Mouse (Mus musculus) CD4-positive helper T cell, adult 2 months (primary cell): Measurements from ENCODE around the gene Rheb.
"Not testable (repeated sequence)": the region's sequence is repeated elsewhere in the genome, so short reads cannot be mapped to it uniquely, and the experiment has no call there.

ENCODE experiments used
- DNase-seq: peaks from one replicate; pipeline ENCODE4 v3.0.0-alpha.2; 2012; ENCODE audit warnings: low read depth, missing footprints, low spot score

Gene Rheb

GRCm38 (mm10) chr5:24841662-24842273 is 656 bp downstream of the Rheb start:
- no peak for DNase-seq

- peak; percentile 28 for DNase-seq
Observed at GRCm38 (mm10) chr5:24840975-24841431, 1.4 kb downstream of the Rheb start.

GRCm38 (mm10) chr5:24834491-24834890 is 7.9 kb downstream of the Rheb start:
- no peak for DNase-seq

- no peak for DNase-seq
Observed at GRCm38 (mm10) chr5:24831912-24832311, 10.5 kb downstream of the Rheb start.

- no peak for DNase-seq
Observed at GRCm38 (mm10) chr5:24828446-24828845, 14.0 kb downstream of the Rheb start.

GRCm38 (mm10) chr5:24827173-24827572 is 15.3 kb downstream of the Rheb start:
- DNase-seq = no peak

- DNase-seq = no peak
Observed at GRCm38 (mm10) chr5:24826056-24826770, 16.2 kb downstream of the Rheb start.

- DNase-seq = peak; percentile 8
Observed at GRCm38 (mm10) chr5:24825365-24826055, 16.9 kb downstream of the Rheb start.

- DNase-seq = peak; percentile 10
Observed at GRCm38 (mm10) chr5:24823864-24824405, 18.5 kb downstream of the Rheb start.

- DNase-seq = no peak
Observed at GRCm38 (mm10) chr5:24822781-24823180, 19.6 kb downstream of the Rheb start.

- not testable (repeated sequence) for DNase-seq
Observed at GRCm38 (mm10) chr5:24822231-24822630, 20.2 kb downstream of the Rheb start.

GRCm38 (mm10) chr5:24821403-24821841 is 21.0 kb downstream of the Rheb start:
- no peak for DNase-seq

GRCm38 (mm10) chr5:24820627-24821026 is 21.8 kb downstream of the Rheb start:
- DNase-seq = no peak

GRCm38 (mm10) chr5:24817191-24817590 is 25.2 kb downstream of the Rheb start:
- no peak for DNase-seq

GRCm38 (mm10) chr5:24813946-24814345 is 28.5 kb downstream of the Rheb start:
- DNase-seq = no peak

- no peak for DNase-seq
Observed at GRCm38 (mm10) chr5:24813005-24813404, 29.4 kb downstream of the Rheb start.

GRCm38 (mm10) chr5:24805222-24805621 is 37.2 kb downstream of the Rheb start:
- no peak for DNase-seq

GRCm38 (mm10) chr5:24804661-24805060 is 37.8 kb downstream of the Rheb start:
- DNase-seq = no peak

- no peak for DNase-seq
Observed at GRCm38 (mm10) chr5:24801841-24802624, 40.4 kb downstream of the Rheb start.

- DNase-seq = peak; percentile 14
Observed at GRCm38 (mm10) chr5:24800416-24800815, 42.0 kb downstream of the Rheb start.

GRCm38 (mm10) chr5:24798639-24799038 is 43.8 kb downstream of the Rheb start:
- DNase-seq = no peak
